Mouse (Mus musculus) olfactory bulb, adult 2 months (tissue): ENCODE data around the gene Fbxl5. TPM values are rescaled to one million over a fixed set of nuclear protein-coding genes. Genes with fewer than 3 reads are reported as not detected.

Source experiments
- H3K27ac ChIP-seq: fragments of 200-500 bp; 2 replicates; pipeline ENCODE4 v1.5.1; 2012; ENCODE audit warnings: low read depth, low read length; ENCODE audit not compliant: insufficient read depth
- H3K4me1 ChIP-seq: fragments of 200-500 bp; 2 replicates; pipeline ENCODE4 v1.6.1; 2012; ENCODE audit warnings: low read length; ENCODE audit not compliant: control insufficient read depth, insufficient read depth
- H3K4me3 ChIP-seq: fragments of 200-500 bp; 2 replicates; pipeline ENCODE4 v1.5.1; 2012; ENCODE audit warnings: mild to moderate bottlenecking, low read depth, low read length, moderate library complexity; ENCODE audit not compliant: insufficient read depth
- CTCF ChIP-seq: fragments of 200-500 bp; IDR thresholded peaks from 2 replicates; pipeline ENCODE4 v1.5.1; 2012; ENCODE audit warnings: low read depth, mild to moderate bottlenecking, low read length, moderate library complexity; ENCODE audit not compliant: insufficient read depth
- POLR2A ChIP-seq: fragments of 200-500 bp; IDR thresholded peaks from 2 replicates; pipeline ENCODE4 v1.6.1; 2012; ENCODE audit warnings: mild to moderate bottlenecking, low read depth, low read length, moderate library complexity; ENCODE audit not compliant: insufficient read depth
- WGBS: fragments of 180-500 bp; shearing (Covaris S2); methylation state at CpG from one replicate; pipeline ENCODE4 v1.1.7; 2018; 5-methylcytosine and 5-hydroxymethylcytosine counted together
- polyA plus RNA-seq: library from polyadenylated mRNA; stranded (reverse); fragments of >200 nt; gene quantifications from 2 replicates; pipeline ENCODE4 v1.2.4, GENCODE M21; 2012; ENCODE audit warnings: low replicate concordance; ENCODE audit not compliant: missing spikeins, insufficient read depth, insufficient read length

The Fbxl5 gene
- polyA plus RNA-seq, 1 experiment, result not detected

DNA sequence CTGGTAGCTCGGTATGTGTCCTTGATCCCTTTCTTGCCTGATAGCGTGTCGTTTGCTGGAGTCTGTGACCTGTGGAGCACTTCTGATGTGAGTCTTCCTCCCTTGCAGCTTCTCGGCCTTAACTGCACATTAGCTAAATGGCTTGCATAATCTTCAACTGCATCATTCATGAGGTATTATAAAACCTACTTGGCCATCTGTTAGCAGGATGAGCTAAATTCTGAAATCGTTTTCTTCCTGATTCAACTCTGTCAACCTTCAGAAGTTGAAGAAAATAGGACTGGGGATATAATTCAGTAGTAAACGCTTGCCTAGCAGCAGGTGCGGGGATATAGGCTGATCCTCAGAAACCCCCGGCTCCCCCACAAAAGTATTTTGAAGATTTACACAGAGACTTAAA lies 89.1 kb downstream of the Fbxl5 start:
- TF ChIP-seq CTCF, result no peak
- TF ChIP-seq POLR2A, result no peak
- 76% methylated on average over 8 of the region's 8 CpGs for WGBS
- no peak overlapping the region for H3K27ac ChIP-seq
- H3K4me3 ChIP-seq, result no peak overlapping the region
- no peaks in the 10 kb centered on the region for H3K4me1 ChIP-seq

DNA sequence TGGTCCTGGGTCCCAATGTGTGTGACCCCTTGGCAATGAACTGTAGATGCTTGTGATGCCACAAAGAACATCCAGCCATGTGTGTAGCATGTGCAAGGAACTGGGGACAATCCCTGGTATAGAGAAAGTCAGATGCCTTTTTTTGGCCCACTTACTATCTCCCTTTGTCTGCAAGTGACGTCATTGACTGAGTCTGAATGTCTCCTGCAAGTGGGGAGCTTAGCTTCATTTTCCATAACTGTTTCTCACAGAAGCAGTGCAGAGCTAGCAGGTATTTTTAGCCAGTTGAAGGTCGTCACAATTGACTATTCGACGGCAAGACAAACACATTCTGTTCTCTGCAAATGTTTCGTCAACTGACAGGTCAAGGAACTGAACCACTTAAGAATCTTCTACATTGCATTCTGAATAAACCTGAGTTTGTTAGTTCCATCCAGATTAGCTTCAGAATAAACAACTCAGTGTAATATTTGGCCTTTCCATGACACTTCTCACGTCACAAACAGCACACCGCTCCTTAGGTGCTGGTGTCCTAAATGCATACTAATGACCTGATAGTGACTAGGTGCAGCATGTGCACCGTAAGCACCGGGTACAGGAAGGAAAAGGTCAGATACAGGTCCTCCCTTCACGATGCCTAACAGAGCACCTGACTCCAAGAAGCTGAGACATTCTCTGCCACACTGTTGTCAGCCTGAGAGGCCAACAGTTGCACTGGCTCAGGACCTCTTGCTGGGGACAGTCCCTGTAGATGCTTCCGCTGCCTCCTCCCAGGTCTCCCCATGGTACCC lies 92.9 kb downstream of the Fbxl5 start:
- no peak for TF ChIP-seq POLR2A
- WGBS, result 79% methylated on average over 11 of the region's 11 CpGs
- Histone ChIP-seq H3K4me3 (no peak overlapping the region), H3K4me1 (no peaks in the 10 kb centered on the region), H3K27ac (no peak overlapping the region)

DNA sequence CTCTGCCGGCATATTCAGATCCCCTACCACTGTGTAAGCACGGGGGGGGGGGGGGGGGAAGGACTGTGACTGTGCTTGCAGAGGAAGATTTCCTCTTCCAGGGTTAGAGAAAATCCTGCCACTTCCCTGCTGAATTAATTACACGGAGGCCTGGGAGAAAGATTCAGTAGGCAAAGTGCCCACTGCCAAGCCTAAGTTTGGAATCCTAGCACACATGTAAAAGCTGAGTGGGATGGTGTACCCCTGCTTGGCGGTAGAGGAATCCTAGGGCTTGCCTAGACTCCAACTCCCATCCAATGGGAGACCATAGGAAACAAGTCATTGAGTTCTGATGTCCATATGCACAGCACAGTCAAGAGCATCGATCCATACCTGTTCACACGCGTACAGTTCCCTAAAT lies 97.6 kb downstream of the Fbxl5 start:
- Histone ChIP-seq H3K27ac (no peak overlapping the region), H3K4me3 (no peak overlapping the region), H3K4me1 (0 out of 2 replicates have a peak, but pooled peaks cover 2% of the 10 kb centered on the region)
- 72% methylated on average over 7 of the region's 7 CpGs for WGBS
- TF ChIP-seq CTCF (no peak), POLR2A (no peak)

DNA sequence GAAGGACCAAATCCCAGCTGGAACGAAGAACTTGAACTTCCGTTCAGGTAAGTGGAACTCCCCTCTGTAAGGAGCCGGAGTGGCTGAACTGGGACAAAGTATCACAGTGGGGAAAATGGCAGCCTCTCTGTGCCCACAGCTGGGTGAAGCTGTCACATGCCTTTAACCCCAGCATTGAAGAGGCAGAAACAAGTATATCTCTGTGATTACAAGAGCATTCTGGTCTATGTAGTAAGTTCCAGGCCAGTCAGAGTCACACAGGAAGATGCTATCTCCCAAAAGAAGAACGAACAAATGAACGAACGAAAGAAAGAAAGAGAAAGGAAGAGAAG lies 99.0 kb downstream of the Fbxl5 start:
- Histone ChIP-seq H3K4me3 (no peak overlapping the region), H3K4me1 (0 out of 2 replicates have a peak, but pooled peaks cover 2% of the 10 kb centered on the region), H3K27ac (no peak overlapping the region)
- TF ChIP-seq POLR2A (no peak), CTCF (no peak)
- 87% methylated on average over 6 of the region's 6 CpGs for WGBS

DNA sequence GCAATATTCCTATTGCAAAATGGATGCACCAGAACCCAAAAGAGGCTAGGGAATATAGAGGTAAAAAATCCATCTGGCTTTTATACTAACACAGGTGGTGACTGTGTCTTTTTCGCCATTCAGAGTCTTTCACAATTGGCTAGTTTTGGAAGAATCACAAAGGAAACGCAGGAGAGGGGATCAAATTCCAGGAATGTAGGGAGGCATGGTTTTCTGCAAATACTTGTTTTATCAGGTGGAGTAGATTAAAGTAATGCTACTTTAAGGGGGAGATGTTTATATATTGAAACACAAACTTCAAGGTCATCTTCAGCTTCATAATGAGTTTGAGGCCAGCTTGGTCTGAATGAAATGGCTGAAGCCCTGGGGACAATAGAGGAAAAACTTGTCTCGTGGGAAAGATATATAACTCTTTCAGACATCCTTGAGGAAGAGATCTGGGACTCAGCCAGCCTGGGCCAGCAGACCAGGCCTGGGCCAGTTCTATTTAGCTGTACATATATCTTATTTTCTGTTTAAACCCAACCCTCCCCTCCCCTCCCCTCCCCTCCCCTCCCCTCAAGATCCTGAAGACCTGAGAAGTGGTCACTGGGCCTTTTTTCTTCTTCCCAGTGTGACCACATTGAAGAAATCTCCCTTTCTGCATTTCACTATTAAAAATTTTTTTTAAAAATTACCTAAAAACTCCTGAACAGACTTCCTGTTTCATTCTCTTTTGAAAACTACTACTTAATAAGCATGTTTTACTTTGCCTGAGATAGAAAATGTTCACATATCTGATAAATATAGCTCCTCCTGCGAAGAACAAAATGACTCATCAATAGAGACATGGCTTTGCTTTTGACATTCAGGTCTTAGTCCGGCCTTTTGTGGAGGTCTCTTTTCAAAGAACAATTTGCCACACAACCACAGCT lies 99.6 kb downstream of the Fbxl5 start:
- 0 out of 2 replicates have a peak, but pooled peaks cover 2% of the 10 kb centered on the region for H3K4me1 ChIP-seq
- no peak overlapping the region for H3K4me3 ChIP-seq
- TF ChIP-seq POLR2A, result no peak
- TF ChIP-seq CTCF, result no peak
- H3K27ac ChIP-seq, result no peak overlapping the region
- 66% methylated on average over 5 of the region's 5 CpGs for WGBS

DNA sequence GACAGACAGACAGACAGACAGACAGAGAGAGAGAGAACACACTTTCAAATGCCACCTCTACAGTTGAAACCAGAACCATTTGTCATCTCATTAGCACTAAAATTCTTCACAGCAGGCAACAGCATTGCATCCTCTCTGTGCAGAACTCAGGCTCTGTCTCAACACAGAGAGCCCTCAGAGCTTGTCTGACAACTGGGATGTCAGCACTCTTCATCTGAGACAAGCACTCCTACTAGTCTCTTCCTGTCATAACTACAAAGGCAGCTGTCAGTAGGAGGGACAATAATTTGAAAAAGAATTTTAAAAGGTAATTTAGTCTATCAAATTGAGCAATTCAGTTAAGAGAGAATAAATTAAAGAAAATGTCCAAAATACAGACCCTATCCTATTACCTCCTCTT lies 122.2 kb downstream of the Fbxl5 start:
- H3K4me1 ChIP-seq, result no peaks in the 10 kb centered on the region
- TF ChIP-seq POLR2A (no peak), CTCF (no peak)
- no peak overlapping the region for H3K27ac ChIP-seq
- no peak overlapping the region for H3K4me3 ChIP-seq

DNA sequence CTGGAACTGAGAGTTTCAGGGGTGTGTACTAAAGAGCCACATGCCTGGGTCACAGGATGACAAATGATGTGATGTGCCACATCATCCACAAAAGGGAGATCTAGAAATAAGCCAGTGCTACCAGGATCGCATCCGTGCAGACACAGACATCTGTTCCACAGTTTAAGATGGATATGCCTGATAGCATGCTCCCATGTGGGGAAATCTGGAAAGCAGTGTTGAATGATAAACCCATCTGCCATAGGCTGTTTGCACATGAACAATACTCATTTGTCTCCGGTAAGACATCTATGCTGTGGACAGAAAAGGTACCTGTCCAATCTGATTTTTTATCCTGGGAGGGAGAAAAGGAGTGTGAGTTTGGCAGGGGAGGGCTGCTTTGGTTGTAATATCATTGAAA lies 124.3 kb downstream of the Fbxl5 start:
- no peak overlapping the region for H3K27ac ChIP-seq
- no peaks in the 10 kb centered on the region for H3K4me1 ChIP-seq
- no peak overlapping the region for H3K4me3 ChIP-seq
- 88% methylated on average over 3 of the region's 3 CpGs for WGBS
- no peak for TF ChIP-seq CTCF
- no peak for TF ChIP-seq POLR2A

Other genes starting within 250 kb of the Fbxl5 start
- gene Cc2d2a, start 159.3 kb downstream of the Fbxl5 start, polyA plus RNA-seq, result not detected in 2 replicates
- not detected in 2 replicates for gene Bst1, start 2.8 kb downstream of the Fbxl5 start, polyA plus RNA-seq
- not detected in 2 replicates for gene Cd38, start 46.9 kb upstream of the Fbxl5 start, polyA plus RNA-seq
- not detected in 2 replicates for gene Gm7879, start 91.5 kb upstream of the Fbxl5 start, polyA plus RNA-seq
- not detected in 2 replicates for gene Fgfbp1, start 160.1 kb upstream of the Fbxl5 start, polyA plus RNA-seq